Mouse (Mus musculus) limb, embryonic 14.5 days (tissue): ENCODE measurements at regions not wholly inside any gene's neighbourhood (a gene's known extent, or its start where the extent isn't known, plus 50 kb on each side); places are given as distances from the start of the nearest gene placed in this dataset.
"Not testable (repeated sequence)": the region's sequence is repeated elsewhere in the genome, so short reads cannot be mapped to it uniquely, and the experiment has no call there.

Experiments used
- ATAC-seq: fragments of 200-750 bp; cut with Nextera tagmentation; 2 replicates; pipeline ENCODE4 v1.8.0; 2017; ENCODE audit warnings: low read depth, moderate number of reproducible peaks, moderate TSS enrichment; ENCODE audit not compliant: low FRiP score
- DNase-seq: peaks from one replicate; pipeline ENCODE4 v3.0.0-alpha.2; 2015; ENCODE audit warnings: low spot score
- H3K27ac ChIP-seq: fragments of 300-500 bp; sonication (generic); replicated peaks from 2 replicates; pipeline ENCODE4 v1.5.1; 2014; ENCODE audit warnings: low read depth, mild to moderate bottlenecking, low read length, moderate library complexity, mixed read lengths
- H3K27me3 ChIP-seq: fragments of 300-500 bp; sonication (generic); 2 replicates; pipeline ENCODE4 v1.6.1; 2014; ENCODE audit warnings: low read length, mixed read lengths; ENCODE audit not compliant: control insufficient read depth, insufficient read depth
- H3K36me3 ChIP-seq: fragments of 300-500 bp; sonication (generic); 2 replicates; pipeline ENCODE4 v1.6.1; 2014; ENCODE audit warnings: mild to moderate bottlenecking, low read length, moderate library complexity, mixed read lengths; ENCODE audit not compliant: control insufficient read depth, insufficient read depth
- H3K4me1 ChIP-seq: fragments of 300-500 bp; sonication (generic); 2 replicates; pipeline ENCODE4 v1.6.1; 2014; ENCODE audit warnings: antibody characterized with exemption, low read length, mixed read lengths; ENCODE audit not compliant: control insufficient read depth, insufficient read depth
- H3K4me2 ChIP-seq: fragments of 300-500 bp; sonication (generic); replicated peaks from 2 replicates; pipeline ENCODE4 v1.6.1; 2014; ENCODE audit warnings: low read depth, mild to moderate bottlenecking, low read length, moderate library complexity; ENCODE audit not compliant: severe bottlenecking
- H3K4me3 ChIP-seq: fragments of 300-500 bp; sonication (generic); replicated peaks from 2 replicates; pipeline ENCODE4 v1.5.1; 2014; ENCODE audit warnings: low read length
- H3K9ac ChIP-seq: fragments of 300-500 bp; sonication (generic); 2 replicates; pipeline ENCODE4 v1.6.1; 2014; ENCODE audit warnings: mild to moderate bottlenecking, low read depth, low read length, moderate library complexity; ENCODE audit not compliant: severe bottlenecking
- H3K9me3 ChIP-seq: fragments of 300-500 bp; sonication (generic); 2 replicates; pipeline ENCODE4 v1.6.1; 2016; ENCODE audit warnings: low read length; ENCODE audit not compliant: control insufficient read depth
- POLR2A ChIP-seq: fragments of 200-500 bp; IDR thresholded peaks from 2 replicates; pipeline ENCODE4 v1.8.0; 2012; ENCODE audit warnings: inconsistent platforms, mild to moderate bottlenecking, moderate library complexity, borderline replicate concordance; ENCODE audit not compliant: insufficient read depth, insufficient read length; ENCODE audit errors: extremely low read depth
- WGBS: fragments of 180-500 bp; shearing (Covaris S2); extraction: QIAGEN DNeasy Blood & Tissue Kit; methylation state at CpG from one replicate; pipeline ENCODE4 v1.1.7; 2014; 5-methylcytosine and 5-hydroxymethylcytosine counted together

GRCm38 (mm10) chr1:152229709-152230108 lies 139.8 kb upstream of the 1700025G04Rik start:
- no peak for TF ChIP-seq POLR2A
- Histone ChIP-seq H3K4me3 (no peak overlapping the region), H3K9me3 (no peaks in the 10 kb centered on the region), H3K4me1 (peaks cover 3% of the 10 kb centered on the region; the same call in 1 of the 2 replicates), H3K9ac (no peak overlapping the region), H3K4me2 (no peak overlapping the region), H3K36me3 (no peaks in the 10 kb centered on the region), H3K27me3 (no peaks in the 10 kb centered on the region), H3K27ac (no peak overlapping the region)
- WGBS = 78% methylated on average over 2 of the region's 2 CpGs
- ATAC-seq = no peak; the same call in 1 of the 2 replicates
- DNase-seq = peak; percentile 6

DNA sequence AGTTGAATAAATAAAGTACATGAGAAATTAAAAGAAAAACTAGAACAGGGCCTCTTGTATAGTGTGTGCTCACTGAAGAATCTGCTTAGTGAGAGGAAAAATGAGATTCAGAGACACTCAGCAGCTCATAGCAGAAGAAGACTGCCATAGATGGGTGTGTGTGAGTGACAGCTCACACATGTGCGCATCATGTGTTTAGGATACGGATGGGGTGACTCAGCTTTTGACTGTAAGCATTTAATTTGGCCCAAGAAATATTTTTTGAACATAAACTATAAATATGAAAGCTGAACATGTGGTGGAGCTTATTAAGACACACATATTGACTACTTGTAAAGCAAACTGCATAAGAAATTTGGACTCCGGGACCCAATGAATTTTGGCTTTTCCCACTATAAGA lies 136.1 kb upstream of the 1700025G04Rik start:
- Histone ChIP-seq H3K27ac (no peak overlapping the region), H3K4me3 (no peak overlapping the region), H3K36me3 (no peaks in the 10 kb centered on the region), H3K9ac (no peak overlapping the region), H3K4me1 (no peaks in the 10 kb centered on the region), H3K27me3 (no peaks in the 10 kb centered on the region), H3K4me2 (no peak overlapping the region), H3K9me3 (no peaks in the 10 kb centered on the region)
- ATAC-seq = no peak
- no peak for DNase-seq
- no peak for TF ChIP-seq POLR2A
- 81% methylated on average over 3 of the region's 3 CpGs for WGBS

DNA sequence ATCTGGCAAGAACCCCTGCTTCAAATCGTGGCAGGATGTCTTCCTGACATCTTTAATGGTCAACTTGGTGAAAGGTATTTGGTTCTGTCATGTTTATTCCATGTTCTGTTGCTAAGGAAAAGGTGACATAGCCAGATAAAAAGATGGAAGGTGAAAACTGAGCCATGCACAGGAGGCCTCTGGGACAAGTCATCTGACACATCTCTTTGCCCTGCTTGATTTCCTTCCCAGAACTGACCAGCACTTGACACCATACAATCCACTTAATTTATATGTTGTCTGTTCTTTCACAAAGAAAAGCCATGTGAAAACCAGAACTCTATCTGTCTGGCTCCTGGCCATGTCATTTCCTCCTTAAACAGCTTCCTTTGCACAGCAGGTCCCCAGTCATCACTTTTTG lies 133.7 kb upstream of the 1700025G04Rik start:
- no peak for TF ChIP-seq POLR2A
- no peak overlapping the region for H3K4me3 ChIP-seq
- no peaks in the 10 kb centered on the region for H3K27me3 ChIP-seq
- no peaks in the 10 kb centered on the region for H3K36me3 ChIP-seq
- peak; percentile 64 for DNase-seq
- H3K27ac ChIP-seq = no peak overlapping the region
- H3K4me2 ChIP-seq = no peak overlapping the region
- H3K9me3 ChIP-seq = no peaks in the 10 kb centered on the region
- H3K9ac ChIP-seq = no peak overlapping the region
- H3K4me1 ChIP-seq = no peaks in the 10 kb centered on the region
- ATAC-seq = peak; percentile 80
- 52% methylated on average over 1 of the region's 1 CpGs for WGBS

DNA sequence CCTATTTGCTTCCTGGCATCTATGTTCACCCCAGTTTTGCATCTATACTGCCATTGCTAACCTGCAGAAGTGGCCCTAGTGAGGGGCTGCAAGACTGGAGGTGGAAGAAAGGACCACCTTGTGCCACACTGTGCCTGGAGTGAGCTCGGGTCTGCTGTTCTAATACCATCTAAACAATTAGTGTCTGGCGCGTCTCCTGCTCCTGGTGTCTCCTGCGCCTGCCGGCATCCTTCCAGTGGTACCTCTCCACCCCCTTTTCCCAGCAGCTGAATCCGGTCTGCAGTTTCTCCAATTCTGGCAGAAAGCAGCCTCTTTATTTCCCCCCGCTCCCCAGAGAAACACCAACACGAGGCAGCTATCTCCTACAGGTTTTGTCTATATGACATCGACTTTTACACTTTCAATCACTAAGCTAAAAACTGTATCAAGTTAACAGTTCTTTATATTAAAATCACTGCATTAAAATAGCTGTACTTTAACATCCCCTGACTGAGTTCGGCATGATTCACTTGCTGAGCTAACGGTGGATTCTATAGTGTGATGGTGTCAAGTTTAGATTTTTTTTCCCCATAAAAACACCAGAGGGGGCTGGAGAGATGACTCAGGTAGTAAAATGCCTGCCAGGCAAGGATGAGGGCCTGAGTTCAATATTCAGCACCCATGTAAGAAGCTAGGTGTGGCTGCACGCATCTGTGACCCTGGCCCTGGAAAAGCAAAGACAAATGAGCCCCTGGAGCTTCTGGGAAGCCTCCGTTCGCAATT lies 131.1 kb upstream of the 1700025G04Rik start:
- no peak for ATAC-seq
- no peak overlapping the region for H3K4me3 ChIP-seq

GRCm38 (mm10) chr1:152219752-152220151 lies 129.8 kb upstream of the 1700025G04Rik start:
- 47% methylated on average over 5 of the region's 5 CpGs for WGBS
- peak; percentile 54 for DNase-seq
- not testable (repeated sequence) for ATAC-seq

More for the DNA sequence above, 131.1 kb upstream of the 1700025G04Rik start:
- Histone ChIP-seq H3K4me2 (no peak overlapping the region), H3K36me3 (no peaks in the 10 kb centered on the region), H3K27me3 (no peaks in the 10 kb centered on the region), H3K27ac (no peak overlapping the region), H3K9me3 (no peaks in the 10 kb centered on the region), H3K9ac (no peak overlapping the region), H3K4me1 (peaks cover 10% of the 10 kb centered on the region; the same call in 1 of the 2 replicates)
- TF ChIP-seq POLR2A = no peak
- no peak for DNase-seq
- WGBS = 74% methylated on average over 14 of the region's 14 CpGs

DNA sequence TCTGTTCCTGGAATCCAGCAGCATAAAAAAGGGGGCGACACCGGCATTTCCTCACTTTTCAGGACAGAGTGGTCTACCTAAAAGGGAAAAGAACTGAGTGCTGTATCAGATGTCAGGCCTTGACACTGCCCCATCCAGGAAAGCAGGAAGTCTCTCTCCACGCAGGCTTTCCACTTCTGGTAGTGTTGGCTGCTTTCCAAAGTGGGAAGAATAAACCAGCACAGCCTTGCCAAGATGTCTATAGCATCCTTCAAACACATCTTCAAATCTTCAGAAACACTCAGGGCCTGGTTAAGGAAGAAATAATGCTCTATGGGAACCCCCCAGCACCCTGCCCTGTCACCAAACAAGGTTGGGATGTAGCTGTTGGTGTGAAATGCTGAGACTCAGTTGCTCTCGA lies 127.5 kb upstream of the 1700025G04Rik start:
- WGBS = 48% methylated on average over 4 of the region's 4 CpGs
- ATAC-seq = 0 out of 2 replicates have a peak, but pooled peaks have one; percentile 44

More at GRCm38 (mm10) chr1:152219752-152220151, 129.8 kb upstream of the 1700025G04Rik start:
- not testable (repeated sequence) for H3K9ac ChIP-seq, H3K27me3 ChIP-seq, H3K36me3 ChIP-seq, H3K27ac ChIP-seq, H3K4me3 ChIP-seq, H3K4me2 ChIP-seq, H3K9me3 ChIP-seq
- H3K4me1 ChIP-seq = peaks cover 10% of the 10 kb centered on the region; the same call in 1 of the 2 replicates

More for the DNA sequence above, 127.5 kb upstream of the 1700025G04Rik start:
- Histone ChIP-seq H3K4me1 (peaks cover 10% of the 10 kb centered on the region; the same call in 1 of the 2 replicates), H3K9ac (no peak overlapping the region), H3K4me2 (no peak overlapping the region), H3K36me3 (no peaks in the 10 kb centered on the region), H3K9me3 (no peaks in the 10 kb centered on the region), H3K4me3 (no peak overlapping the region), H3K27me3 (no peaks in the 10 kb centered on the region), H3K27ac (0 out of 2 replicates have a peak overlapping the region, but pooled peaks have one; percentile 43)
- DNase-seq = peak; percentile 63
- no peak for TF ChIP-seq POLR2A
